Mouse (Mus musculus): ENCODE measurements around the gene Rnf4. TPM values are rescaled to one million over a fixed set of nuclear protein-coding genes. Genes with fewer than 3 reads are reported as not detected.

The Rnf4 gene
- polyA plus RNA-seq (2012; fragmentation: generic; extraction: Trizol): 10 to 100 TPM; 10.8 to 43.7 TPM

DNA sequence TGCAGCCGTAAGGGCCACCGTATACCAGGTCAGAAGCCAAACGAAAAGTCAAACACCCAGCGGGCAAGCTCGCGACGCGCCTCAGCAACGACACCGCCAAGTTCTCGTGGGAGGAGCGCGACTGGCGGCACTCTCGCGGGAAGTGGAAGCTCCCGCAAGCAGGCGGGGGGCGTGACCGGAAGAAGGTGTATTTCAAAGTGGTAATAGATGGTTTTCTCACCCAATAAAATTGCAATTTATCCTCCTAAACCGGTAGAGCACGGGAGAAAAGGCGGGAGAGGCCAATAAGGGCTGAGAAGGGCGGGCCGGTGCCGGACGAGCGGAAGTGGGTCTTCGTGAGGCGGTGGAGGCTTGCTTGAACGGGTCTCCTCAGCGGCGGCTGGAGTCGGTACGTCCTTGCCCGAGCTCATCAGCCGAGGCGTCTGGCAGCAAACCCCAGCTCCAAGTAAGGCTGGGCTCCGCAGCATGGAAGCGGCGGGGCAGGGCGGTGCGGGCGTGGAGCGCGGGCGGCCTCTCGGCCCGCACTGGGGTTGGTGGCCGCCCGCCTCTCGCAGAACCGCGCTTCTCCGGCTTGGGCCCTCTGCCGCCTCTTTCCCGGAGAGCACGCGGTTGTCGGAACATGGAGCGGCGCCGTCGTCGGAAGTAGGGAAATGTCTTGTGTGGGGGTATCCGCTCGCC, at the start of gene Rnf4:
Gene Rnf4 (plus strand): TSS at position 193 of the 678 bp plus-strand sequence.

DNA sequence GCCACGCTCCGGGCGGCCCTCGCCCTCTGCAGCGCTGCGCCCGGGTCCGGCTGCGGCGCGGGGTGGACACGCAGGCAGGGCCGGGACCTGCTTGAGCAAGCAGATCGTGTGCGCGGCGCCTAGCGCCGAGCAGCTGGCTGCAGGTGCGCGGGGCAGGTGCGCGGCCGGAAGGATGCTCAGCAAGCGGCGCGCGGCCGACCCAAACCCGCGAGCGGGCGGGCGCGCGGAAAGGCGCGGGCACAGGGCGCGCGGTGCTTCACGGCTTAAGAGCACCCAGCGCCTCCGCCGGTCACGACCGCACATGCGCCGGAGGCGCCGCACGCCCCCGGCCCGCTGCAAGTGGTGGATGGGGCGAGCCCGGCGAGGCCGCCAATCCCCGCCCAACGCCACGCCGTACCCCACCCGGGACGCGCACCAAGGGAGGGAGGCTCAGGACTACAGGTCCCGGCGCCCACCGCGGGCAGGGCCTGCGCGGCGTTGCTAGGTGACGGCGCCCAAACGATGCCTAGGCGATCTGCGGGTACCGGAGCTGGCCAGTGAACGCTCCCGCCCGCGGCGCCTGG, 47.9 kb upstream of the Rnf4 start, which contains the start of the genes Zfyve28 and Cfap99:
Gene Zfyve28 (minus strand): TSS at position 296 of the 563 bp plus-strand sequence.
Gene Cfap99 (plus strand): TSS at position 447 of the 563 bp plus-strand sequence.

DNA sequence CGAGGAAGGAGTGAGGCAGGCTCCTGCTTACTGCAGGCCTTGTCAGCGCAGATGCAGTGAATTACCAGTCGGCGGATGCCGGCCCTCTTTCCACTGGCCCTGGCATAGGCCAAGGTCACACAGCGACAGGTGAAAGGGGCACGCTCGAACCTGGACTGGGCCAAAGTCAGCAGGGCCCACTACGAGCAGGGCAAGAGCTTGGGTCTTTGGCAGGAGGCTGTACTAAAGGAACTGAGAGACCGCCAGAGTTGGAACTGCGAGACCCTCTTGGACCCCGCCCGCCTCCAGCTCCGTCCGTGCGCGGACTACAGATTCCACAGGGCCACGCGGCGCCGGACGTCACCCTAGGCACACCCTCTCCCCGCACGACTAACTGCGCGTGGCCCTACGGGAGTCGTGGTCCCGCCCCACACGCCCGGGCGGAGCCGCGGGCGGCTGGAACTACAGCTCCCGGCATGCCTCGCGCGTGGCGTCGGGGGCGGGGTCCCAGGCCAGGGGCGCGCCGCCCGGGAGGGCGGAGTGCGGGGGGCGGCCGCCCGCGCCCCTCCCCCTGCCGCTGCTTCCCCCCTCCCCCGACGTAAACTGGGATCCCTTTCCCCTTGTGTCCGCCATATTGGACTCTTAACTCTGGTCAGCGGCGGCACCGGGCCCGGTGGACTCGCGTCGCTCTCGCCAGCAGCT, 33.4 kb downstream of the Rnf4 start, which contains the start of gene Fam193a:
Gene Fam193a (plus strand): TSS at position 593 of the 681 bp plus-strand sequence.

Other genes starting within 250 kb of the Rnf4 start
- gene Poln, start 166.8 kb upstream of the Rnf4 start, polyA plus RNA-seq (2012; fragmentation: generic; extraction: Trizol): 1 to 10 TPM in 1 of 2 experiments, under 1 TPM in 1; 0.13 to 1.1 TPM
- gene Haus3, start 166.8 kb upstream of the Rnf4 start, polyA plus RNA-seq (2012; fragmentation: generic; extraction: Trizol): 1 to 10 TPM in 1 of 2 experiments, under 1 TPM in 1; 0.87 to 2.6 TPM
- gene Mxd4, start 148.6 kb upstream of the Rnf4 start, polyA plus RNA-seq (2012; fragmentation: generic; extraction: Trizol): 100 to 1,000 TPM in 1 of 2 experiments, 10 to 100 TPM in 1; 22.3 to 155 TPM
- gene Zfyve28, start 47.8 kb upstream of the Rnf4 start, polyA plus RNA-seq (2012; fragmentation: generic; extraction: Trizol): under 1 TPM in 1 of 2 experiments, not detected in 1; 0.08 TPM
- gene Cfap99, start 47.7 kb upstream of the Rnf4 start, polyA plus RNA-seq (2012; fragmentation: generic; extraction: Trizol): not detected
- 10 to 100 TPM in 1 of 2 experiments, 1 to 10 TPM in 1; 4.9 to 23.1 TPM for gene Fam193a, start 33.6 kb downstream of the Rnf4 start, polyA plus RNA-seq (2012; fragmentation: generic; extraction: Trizol)
- gene Tnip2, start 177.7 kb downstream of the Rnf4 start, polyA plus RNA-seq (2012; fragmentation: generic; extraction: Trizol): 10 to 100 TPM in 1 of 2 experiments, 1 to 10 TPM in 1; 4.5 to 15.1 TPM
- 1 to 10 TPM; 3.5 to 6.1 TPM for gene Sh3bp2, start 189.5 kb downstream of the Rnf4 start, polyA plus RNA-seq (2012; fragmentation: generic; extraction: Trizol)
- gene Add1, start 237.4 kb downstream of the Rnf4 start, polyA plus RNA-seq (2012; fragmentation: generic; extraction: Trizol): 100 to 1,000 TPM in 1 of 2 experiments, 10 to 100 TPM in 1; 89.6 to 327 TPM